Mouse (Mus musculus) stomach, embryonic 16.5 days (tissue): ENCODE results near the gene Gm21830. TPM values are rescaled to one million over a fixed set of nuclear protein-coding genes. Genes with fewer than 3 reads are reported as not detected.
A peak's percentile ranks its signal among the peaks of the same experiment; 100 is the strongest.
"Not testable (repeated sequence)": the region's sequence is repeated elsewhere in the genome, so short reads cannot be mapped to it uniquely, and the experiment has no call there.

Experiments
- ATAC-seq: fragments of 200-750 bp; cut with Nextera tagmentation; 2 replicates; pipeline ENCODE4 v1.8.0; 2017; ENCODE audit warnings: moderate number of reproducible peaks, moderate TSS enrichment; ENCODE audit not compliant: insufficient read depth, low FRiP score
- H3K27ac ChIP-seq: fragments of 300-500 bp; sonication (generic); 2 replicates; pipeline ENCODE4 v1.5.1; 2014; ENCODE audit warnings: low read length
- H3K27me3 ChIP-seq: fragments of 300-500 bp; sonication (generic); 2 replicates; pipeline ENCODE4 v1.6.1; 2014; ENCODE audit warnings: low read length, control low read depth, mixed read lengths; ENCODE audit not compliant: control insufficient read depth, insufficient read depth
- H3K36me3 ChIP-seq: fragments of 300-500 bp; sonication (generic); 2 replicates; pipeline ENCODE4 v1.6.1; 2014; ENCODE audit warnings: low read length; ENCODE audit not compliant: control insufficient read depth, insufficient read depth
- H3K4me1 ChIP-seq: fragments of 300-500 bp; sonication (generic); 2 replicates; pipeline ENCODE4 v1.6.1; 2014; ENCODE audit warnings: low read length, control low read depth, mixed read lengths; ENCODE audit not compliant: control insufficient read depth, insufficient read depth
- H3K4me2 ChIP-seq: fragments of 300-500 bp; sonication (generic); 2 replicates; pipeline ENCODE4 v1.6.1; 2014; ENCODE audit warnings: low read depth, low read length, mixed read lengths
- H3K4me3 ChIP-seq: fragments of 300-500 bp; sonication (generic); replicated peaks from 2 replicates; pipeline ENCODE4 v1.5.1; 2014; ENCODE audit warnings: mild to moderate bottlenecking, low read length
- H3K9ac ChIP-seq: fragments of 300-500 bp; sonication (generic); 2 replicates; pipeline ENCODE4 v1.6.1; 2014; ENCODE audit warnings: low read length
- H3K9me3 ChIP-seq: fragments of 300-500 bp; sonication (generic); replicated peaks from 2 replicates; pipeline ENCODE4 v1.6.1; 2016; ENCODE audit warnings: low read length, control low read depth; ENCODE audit not compliant: control insufficient read depth
- WGBS: fragments of 180-500 bp; shearing (Covaris S2); extraction: QIAGEN DNeasy Blood & Tissue Kit; methylation state at CpG from one replicate; pipeline ENCODE4 v1.1.7; 2014; 5-methylcytosine and 5-hydroxymethylcytosine counted together
- polyA plus RNA-seq: library from polyadenylated mRNA; unstranded; fragments of >200 nt; fragmentation: Nextera tagmentation; extraction: Ambion mirVana; gene quantifications from 2 replicates; pipeline ENCODE4 v1.2.1, GENCODE M21; 2015

Gm21830 gene
- not detected in 2 replicates for polyA plus RNA-seq

GRCm38 (mm10) chr2:67413425-67413824 lies at the start of gene Gm21830:
Gene Gm21830 (plus strand): TSS chr2:67413725.
- H3K27me3 ChIP-seq, H3K4me2 ChIP-seq, H3K4me1 ChIP-seq, H3K27ac ChIP-seq, H3K9me3 ChIP-seq, H3K9ac ChIP-seq, H3K36me3 ChIP-seq, ATAC-seq, H3K4me3 ChIP-seq: not testable (repeated sequence)
- no CpG with 5 or more reads among the region's 1 CpGs for WGBS

DNA sequence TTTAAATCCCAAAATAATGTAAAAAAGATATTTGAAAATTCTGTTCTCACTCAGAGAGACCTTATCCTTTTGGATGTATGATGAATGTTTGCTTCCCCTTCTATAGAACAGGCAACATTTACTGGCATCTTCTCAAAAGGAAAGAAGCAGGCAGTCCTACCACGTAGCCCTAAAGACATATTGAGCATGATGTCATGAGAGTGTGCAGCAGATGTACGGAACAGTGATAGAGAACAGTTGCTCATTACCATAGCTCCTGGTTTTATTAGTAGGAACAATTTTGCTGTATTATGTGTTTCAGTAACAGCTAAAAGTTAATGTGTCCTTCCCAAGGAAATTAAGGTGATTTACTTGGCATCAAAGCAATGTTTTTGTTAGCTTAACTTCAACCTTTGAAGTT lies 49.0 kb upstream of the Gm21830 start:
- H3K36me3 ChIP-seq = no peaks in the 10 kb centered on the region
- 75% methylated on average over 2 of the region's 2 CpGs for WGBS
- H3K27me3 ChIP-seq = no peaks in the 10 kb centered on the region
- H3K9ac ChIP-seq = no peak overlapping the region
- no peaks in the 10 kb centered on the region for H3K4me1 ChIP-seq
- no peak overlapping the region for H3K4me2 ChIP-seq
- no peak for ATAC-seq
- H3K27ac ChIP-seq = no peak overlapping the region
- H3K4me3 ChIP-seq = no peak overlapping the region
- no peaks in the 10 kb centered on the region for H3K9me3 ChIP-seq

DNA sequence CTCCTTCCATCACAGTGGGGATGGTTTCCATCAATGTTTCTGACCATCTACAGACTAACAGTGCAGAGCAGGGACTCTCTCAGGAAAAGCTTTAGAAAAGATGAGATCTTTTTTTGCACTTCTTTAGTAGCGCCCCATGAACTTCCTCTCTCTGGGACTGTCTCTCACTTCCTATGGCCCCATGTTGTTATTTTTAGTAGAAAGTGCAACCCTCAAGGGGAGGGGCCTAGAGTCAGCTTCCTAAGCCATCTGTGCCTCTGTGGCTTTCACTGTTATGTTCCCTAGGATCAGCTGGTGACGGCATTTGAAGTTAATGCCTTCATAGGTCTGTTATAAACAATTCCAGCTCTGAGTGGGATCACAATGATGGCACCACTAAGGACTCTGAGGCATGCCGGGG lies 35.0 kb upstream of the Gm21830 start:
- Histone ChIP-seq H3K9me3 (no peaks in the 10 kb centered on the region), H3K27ac (no peak overlapping the region), H3K4me3 (no peak overlapping the region), H3K4me2 (no peak overlapping the region), H3K36me3 (no peaks in the 10 kb centered on the region), H3K27me3 (no peaks in the 10 kb centered on the region), H3K9ac (no peak overlapping the region), H3K4me1 (no peaks in the 10 kb centered on the region)
- WGBS = 56% methylated on average over 3 of the region's 3 CpGs
- ATAC-seq = no peak

DNA sequence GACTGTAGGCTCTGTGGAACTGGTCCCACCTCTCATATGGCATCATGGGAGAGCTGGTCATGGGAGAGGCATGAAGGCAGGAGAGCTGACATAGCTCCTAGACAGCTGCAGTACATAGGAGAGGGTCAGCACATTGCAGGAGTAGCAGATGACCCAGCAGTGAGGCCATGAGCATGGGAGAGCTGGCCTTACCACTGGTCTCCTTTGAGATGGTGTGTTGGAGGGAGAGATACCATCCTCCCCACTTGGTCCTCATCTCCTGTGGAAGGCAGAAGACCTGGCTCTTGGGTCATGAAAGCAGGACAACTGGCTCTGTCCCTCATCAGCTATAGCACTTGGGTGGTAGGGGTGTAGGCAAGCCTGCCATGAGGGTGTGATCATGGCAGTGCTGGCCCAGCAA lies 7.3 kb downstream of the Gm21830 start:
- Histone ChIP-seq H3K9ac (no peak overlapping the region), H3K4me3 (no peak overlapping the region), H3K9me3 (no peaks in the 10 kb centered on the region), H3K36me3 (no peaks in the 10 kb centered on the region), H3K27ac (no peak overlapping the region), H3K4me2 (no peak overlapping the region), H3K4me1 (no peaks in the 10 kb centered on the region), H3K27me3 (no peaks in the 10 kb centered on the region)
- ATAC-seq = no peak

DNA sequence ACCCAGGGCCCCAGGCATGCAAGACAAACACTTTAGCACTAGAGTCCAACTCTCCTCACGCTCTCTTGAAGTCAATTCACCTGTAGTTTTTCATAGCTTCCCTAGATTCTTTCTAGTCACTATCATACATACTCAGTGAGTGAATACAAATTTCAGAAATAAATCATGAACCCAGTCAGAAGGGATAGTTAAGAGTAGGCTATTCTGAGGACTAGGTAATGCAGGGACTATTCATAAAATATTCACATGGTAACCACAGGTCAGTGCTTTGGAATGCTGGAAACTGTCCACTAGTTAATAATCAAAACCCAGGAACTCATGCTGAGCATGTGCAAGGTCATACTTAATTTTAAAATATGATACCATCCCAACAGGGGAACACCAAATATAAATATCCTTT lies 9.3 kb downstream of the Gm21830 start:
- no peaks in the 10 kb centered on the region for H3K36me3 ChIP-seq
- H3K9me3 ChIP-seq = no peaks in the 10 kb centered on the region
- ATAC-seq = no peak
- no peak overlapping the region for H3K4me3 ChIP-seq
- no peaks in the 10 kb centered on the region for H3K4me1 ChIP-seq
- no peak overlapping the region for H3K27ac ChIP-seq
- H3K9ac ChIP-seq = no peak overlapping the region
- 73% methylated on average over 1 of the region's 1 CpGs for WGBS
- H3K27me3 ChIP-seq = no peaks in the 10 kb centered on the region
- H3K4me2 ChIP-seq = no peak overlapping the region

GRCm38 (mm10) chr2:67433081-67433480 lies 19.6 kb downstream of the Gm21830 start, which contains the start of gene Gm26727:
Gene Gm26727 (minus strand): TSS chr2:67433181.
- WGBS = 56% methylated on average over 2 of the region's 2 CpGs

GRCm38 (mm10) chr2:67438309-67438708 lies 24.8 kb downstream of the Gm21830 start:
- no peak for ATAC-seq
- Histone ChIP-seq H3K36me3 (no peaks in the 10 kb centered on the region), H3K27me3 (no peaks in the 10 kb centered on the region), H3K9me3 (no peaks in the 10 kb centered on the region), H3K4me3 (no peak overlapping the region), H3K4me2 (no peak overlapping the region), H3K4me1 (no peaks in the 10 kb centered on the region), H3K9ac (no peak overlapping the region), H3K27ac (no peak overlapping the region)
- WGBS = 68% methylated on average over 8 of the region's 8 CpGs

More at GRCm38 (mm10) chr2:67433081-67433480, 19.6 kb downstream of the Gm21830 start, which contains the start of gene Gm26727:
- H3K9ac ChIP-seq = no peak within 1 kb of the TSS
- no peak within 1 kb of the TSS for H3K4me3 ChIP-seq
- H3K4me2 ChIP-seq = no peak within 1 kb of the TSS
- no peaks in the 10 kb centered on the region for H3K27me3 ChIP-seq
- no peaks in the 10 kb centered on the region for H3K9me3 ChIP-seq
- H3K27ac ChIP-seq = no peak within 1 kb of the TSS
- H3K36me3 ChIP-seq = no peaks in the 10 kb centered on the region
- no peaks in the 10 kb centered on the region for H3K4me1 ChIP-seq
- ATAC-seq = no peak

- no peak within 1 kb of the TSS for H3K27ac ChIP-seq
- no peak within 1 kb of the TSS for H3K4me2 ChIP-seq
- WGBS = 66% methylated on average over 3 of the region's 3 CpGs
- H3K9ac ChIP-seq = no peak within 1 kb of the TSS
- H3K4me1 ChIP-seq = no peaks in the 10 kb centered on the region
- no peak within 1 kb of the TSS for H3K4me3 ChIP-seq
- no peak for ATAC-seq
- no peaks in the 10 kb centered on the region for H3K9me3 ChIP-seq
- H3K27me3 ChIP-seq = no peaks in the 10 kb centered on the region
- no peaks in the 10 kb centered on the region for H3K36me3 ChIP-seq
Observed at GRCm38 (mm10) chr2:67445780-67446179, 32.3 kb downstream of the Gm21830 start, which contains the start of gene Xirp2. Gene Xirp2 (plus strand): TSS chr2:67446002.

DNA sequence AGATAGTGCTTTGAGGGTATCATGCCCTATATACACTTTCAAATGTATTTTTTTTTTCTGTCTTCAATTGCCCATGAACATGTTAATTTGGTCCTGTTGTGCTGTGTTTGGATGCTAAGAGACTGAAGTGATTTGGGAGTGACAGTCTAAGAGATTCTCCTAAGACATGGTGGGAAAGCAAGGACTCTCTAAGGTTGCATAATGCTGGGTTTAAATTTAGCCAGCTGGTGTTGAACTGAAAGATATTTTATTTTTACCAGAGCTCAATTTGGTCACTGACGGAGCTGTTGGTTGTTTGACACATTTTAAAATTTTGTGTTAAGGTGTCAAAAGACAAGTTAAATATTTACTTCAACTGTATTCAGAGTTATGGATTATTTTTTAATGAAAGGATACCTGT lies 33.2 kb downstream of the Gm21830 start:
- no peak for ATAC-seq
- Histone ChIP-seq H3K4me1 (no peaks in the 10 kb centered on the region), H3K27me3 (no peaks in the 10 kb centered on the region), H3K36me3 (no peaks in the 10 kb centered on the region), H3K9me3 (no peaks in the 10 kb centered on the region), H3K4me2 (no peak overlapping the region), H3K9ac (no peak overlapping the region), H3K27ac (no peak overlapping the region), H3K4me3 (no peak overlapping the region)
- 49% methylated on average over 1 of the region's 1 CpGs for WGBS

- peak overlapping the region; percentile 25 for H3K4me3 ChIP-seq
- WGBS = 55% methylated on average over 12 of the region's 12 CpGs
- no peaks in the 10 kb centered on the region for H3K27me3 ChIP-seq
Observed at GRCm38 (mm10) chr2:67447206-67447605, 33.7 kb downstream of the Gm21830 start.

More at GRCm38 (mm10) chr2:67447206-67447605, 33.7 kb downstream of the Gm21830 start:
- Histone ChIP-seq H3K27ac (no peak overlapping the region), H3K9ac (no peak overlapping the region), H3K9me3 (no peaks in the 10 kb centered on the region), H3K36me3 (no peaks in the 10 kb centered on the region), H3K4me1 (no peaks in the 10 kb centered on the region), H3K4me2 (0 out of 2 replicates have a peak overlapping the region, but pooled peaks have one; percentile 27)
- no peak for ATAC-seq
